Mouse (Mus musculus) lung, embryonic 14.5 days (tissue): ENCODE results near the gene Ascl2. TPM values are rescaled to one million over a fixed set of nuclear protein-coding genes. Genes with fewer than 3 reads are reported as not detected.

Source experiments
- ATAC-seq: fragments of 200-750 bp; cut with Nextera tagmentation; 2 replicates; pipeline ENCODE4 v1.8.0; 2017; ENCODE audit warnings: mild to moderate bottlenecking, moderate TSS enrichment, moderate library complexity; ENCODE audit not compliant: insufficient read depth
- DNase-seq: peaks from one replicate; pipeline ENCODE4 v3.0.0-alpha.2; 2015
- H3K27ac ChIP-seq: fragments of 300-500 bp; sonication (generic); 2 replicates; pipeline ENCODE4 v1.5.1; 2014; ENCODE audit warnings: low read depth, mild to moderate bottlenecking, moderate library complexity
- H3K27me3 ChIP-seq: fragments of 300-500 bp; sonication (generic); 2 replicates; pipeline ENCODE4 v1.6.1; 2014; ENCODE audit warnings: low read length, control low read depth; ENCODE audit not compliant: insufficient read depth
- H3K36me3 ChIP-seq: fragments of 300-500 bp; sonication (generic); 2 replicates; pipeline ENCODE4 v1.6.1; 2014; ENCODE audit warnings: control low read depth; ENCODE audit not compliant: insufficient read depth
- H3K4me1 ChIP-seq: fragments of 300-500 bp; sonication (generic); 2 replicates; pipeline ENCODE4 v1.6.1; 2014; ENCODE audit warnings: antibody characterized with exemption, control low read depth; ENCODE audit not compliant: insufficient read depth
- H3K4me2 ChIP-seq: fragments of 300-500 bp; sonication (generic); 2 replicates; pipeline ENCODE4 v1.6.1; 2014; ENCODE audit warnings: mild to moderate bottlenecking
- H3K4me3 ChIP-seq: fragments of 300-500 bp; sonication (generic); 2 replicates; pipeline ENCODE4 v1.5.1; 2014; ENCODE audit warnings: low read depth, low read length
- H3K9ac ChIP-seq: fragments of 300-500 bp; sonication (generic); 2 replicates; pipeline ENCODE4 v1.6.1; 2014
- H3K9me3 ChIP-seq: fragments of 300-500 bp; sonication (generic); 2 replicates; pipeline ENCODE4 v1.6.1; 2016; ENCODE audit warnings: low read depth, low read length, control low read depth
- CTCF ChIP-seq: IDR thresholded peaks from 2 replicates; pipeline ENCODE4 v1.5.1; 2016; ENCODE audit warnings: antibody characterized with exemption, low read depth
- WGBS: fragments of 180-500 bp; shearing (Covaris S2); extraction: QIAGEN DNeasy Blood & Tissue Kit; methylation state at CpG from one replicate; pipeline ENCODE4 v1.1.7; 2014; 5-methylcytosine and 5-hydroxymethylcytosine counted together
- polyA plus RNA-seq: library from polyadenylated mRNA; unstranded; fragments of >200 nt; fragmentation: Nextera tagmentation; extraction: Ambion mirVana; gene quantifications from 2 replicates; pipeline ENCODE4 v1.2.1, GENCODE M21; 2014

Gene Ascl2
- polyA plus RNA-seq, 1 experiment from 2014 or later, result 2.2 TPM

- 55% methylated on average over 5 of the region's 5 CpGs for WGBS
- Histone ChIP-seq H3K4me1 (peaks cover 55% of the 10 kb centered on the region), H3K4me2 (no peak overlapping the region), H3K9ac (no peak overlapping the region), H3K9me3 (no peaks in the 10 kb centered on the region), H3K4me3 (no peak overlapping the region), H3K27me3 (no peaks in the 10 kb centered on the region), H3K27ac (peak overlapping the region; percentile 60), H3K36me3 (no peaks in the 10 kb centered on the region)
- ATAC-seq (no peak), DNase-seq (peak; percentile 13)
- TF ChIP-seq CTCF, result no peak
Observed at GRCm38 (mm10) chr7:143012230-143012875, 43.3 kb upstream of the Ascl2 start.

DNA sequence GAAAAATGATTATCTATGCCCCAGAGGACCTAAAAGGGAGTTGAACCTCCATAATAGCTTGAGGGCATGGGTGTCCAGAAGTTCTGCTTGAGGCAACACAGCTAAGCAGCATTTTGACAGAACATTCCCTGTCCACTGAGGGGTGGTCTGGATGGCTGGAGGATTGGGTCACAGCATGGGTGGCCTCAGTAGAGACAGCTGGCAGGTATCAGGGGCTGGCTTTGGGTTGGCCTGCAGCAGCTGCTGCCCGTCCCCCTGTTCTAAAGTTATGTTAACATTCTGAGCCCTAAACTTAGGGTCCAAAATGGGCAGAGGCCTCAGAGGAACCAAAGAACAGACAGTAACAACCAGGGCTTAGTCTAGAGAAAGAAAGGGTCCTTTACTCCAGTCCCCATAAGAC, 42.2 kb upstream of the Ascl2 start:
- no peaks in the 10 kb centered on the region for H3K27me3 ChIP-seq
- peaks cover 47% of the 10 kb centered on the region for H3K4me1 ChIP-seq
- no peak for TF ChIP-seq CTCF

GRCm38 (mm10) chr7:143009996-143010395, 40.9 kb upstream of the Ascl2 start:
- DNase-seq (no peak), ATAC-seq (no peak)
- H3K4me3 ChIP-seq, result no peak overlapping the region
- peaks cover 36% of the 10 kb centered on the region for H3K4me1 ChIP-seq
- H3K27ac ChIP-seq, result peak overlapping the region; percentile 96
- no peaks in the 10 kb centered on the region for H3K9me3 ChIP-seq
- no peak overlapping the region for H3K9ac ChIP-seq
- WGBS, result 78% methylated on average over 4 of the region's 4 CpGs
- H3K27me3 ChIP-seq, result no peaks in the 10 kb centered on the region
- peak overlapping the region; percentile 51 for H3K4me2 ChIP-seq
- H3K36me3 ChIP-seq, result no peaks in the 10 kb centered on the region
- TF ChIP-seq CTCF, result no peak

More for the DNA sequence above, 42.2 kb upstream of the Ascl2 start:
- Histone ChIP-seq H3K36me3 (no peaks in the 10 kb centered on the region), H3K4me2 (no peak overlapping the region), H3K27ac (no peak overlapping the region), H3K9ac (no peak overlapping the region), H3K4me3 (no peak overlapping the region), H3K9me3 (no peaks in the 10 kb centered on the region)
- 59% methylated on average over 1 of the region's 1 CpGs for WGBS
- DNase-seq (peak; percentile 21), ATAC-seq (no peak)

DNA sequence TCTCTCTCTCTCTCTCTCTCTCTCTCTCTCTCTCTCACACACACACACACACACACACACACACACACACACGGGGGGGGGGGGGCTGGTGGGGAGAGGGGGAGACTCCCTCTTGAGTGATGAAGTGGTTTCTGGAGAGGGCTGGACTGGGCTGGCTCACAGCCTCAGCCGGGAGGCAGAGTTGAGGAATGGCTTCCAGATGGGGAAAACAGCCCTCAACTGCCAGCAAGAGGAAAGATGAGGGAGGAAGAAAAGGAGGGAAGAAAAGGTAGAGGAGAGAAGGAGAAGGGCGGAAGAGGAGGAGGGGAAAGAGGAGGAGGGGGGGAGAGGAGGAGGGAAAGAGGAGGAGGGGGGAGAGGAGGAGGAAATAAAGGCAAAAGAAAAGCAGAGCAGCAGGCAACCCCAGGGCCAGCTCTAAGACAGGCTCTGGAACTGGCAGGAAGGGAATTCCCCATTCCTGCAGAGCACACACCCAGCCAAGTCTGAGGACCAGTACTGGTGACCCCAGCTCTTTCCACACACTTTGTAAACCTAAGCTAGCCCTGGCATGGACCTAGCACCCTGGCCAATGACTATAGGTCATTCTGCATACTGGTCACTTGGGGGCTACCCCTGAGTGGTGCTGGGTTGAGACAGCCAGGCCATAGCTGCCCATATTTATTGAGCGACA, 40.1 kb upstream of the Ascl2 start:
- H3K4me1 ChIP-seq, result peaks cover 33% of the 10 kb centered on the region
- H3K9ac ChIP-seq, result peak overlapping the region; percentile 28; the same call in 1 of the 2 replicates
- DNase-seq (peak; percentile 86), ATAC-seq (peak; percentile 78)
- H3K27ac ChIP-seq, result peak overlapping the region; percentile 96
- H3K4me2 ChIP-seq, result peak overlapping the region; percentile 51
- no peaks in the 10 kb centered on the region for H3K27me3 ChIP-seq
- no peaks in the 10 kb centered on the region for H3K9me3 ChIP-seq
- TF ChIP-seq CTCF, result no peak
- H3K4me3 ChIP-seq, result no peak overlapping the region
- WGBS, result 12% methylated on average over 4 of the region's 4 CpGs
- no peaks in the 10 kb centered on the region for H3K36me3 ChIP-seq

- ATAC-seq (peak; percentile 58), DNase-seq (peak; percentile 80)
- no peak for TF ChIP-seq CTCF
- Histone ChIP-seq H3K27ac (peak overlapping the region; percentile 96), H3K36me3 (no peaks in the 10 kb centered on the region), H3K9me3 (no peaks in the 10 kb centered on the region), H3K4me2 (peak overlapping the region; percentile 45), H3K9ac (0 out of 2 replicates have a peak overlapping the region, but pooled peaks have one; percentile 14), H3K27me3 (no peaks in the 10 kb centered on the region), H3K4me3 (no peak overlapping the region), H3K4me1 (peaks cover 32% of the 10 kb centered on the region)
- WGBS, result 32% methylated on average over 8 of the region's 8 CpGs
Observed at GRCm38 (mm10) chr7:143008370-143008926, 39.4 kb upstream of the Ascl2 start.

DNA sequence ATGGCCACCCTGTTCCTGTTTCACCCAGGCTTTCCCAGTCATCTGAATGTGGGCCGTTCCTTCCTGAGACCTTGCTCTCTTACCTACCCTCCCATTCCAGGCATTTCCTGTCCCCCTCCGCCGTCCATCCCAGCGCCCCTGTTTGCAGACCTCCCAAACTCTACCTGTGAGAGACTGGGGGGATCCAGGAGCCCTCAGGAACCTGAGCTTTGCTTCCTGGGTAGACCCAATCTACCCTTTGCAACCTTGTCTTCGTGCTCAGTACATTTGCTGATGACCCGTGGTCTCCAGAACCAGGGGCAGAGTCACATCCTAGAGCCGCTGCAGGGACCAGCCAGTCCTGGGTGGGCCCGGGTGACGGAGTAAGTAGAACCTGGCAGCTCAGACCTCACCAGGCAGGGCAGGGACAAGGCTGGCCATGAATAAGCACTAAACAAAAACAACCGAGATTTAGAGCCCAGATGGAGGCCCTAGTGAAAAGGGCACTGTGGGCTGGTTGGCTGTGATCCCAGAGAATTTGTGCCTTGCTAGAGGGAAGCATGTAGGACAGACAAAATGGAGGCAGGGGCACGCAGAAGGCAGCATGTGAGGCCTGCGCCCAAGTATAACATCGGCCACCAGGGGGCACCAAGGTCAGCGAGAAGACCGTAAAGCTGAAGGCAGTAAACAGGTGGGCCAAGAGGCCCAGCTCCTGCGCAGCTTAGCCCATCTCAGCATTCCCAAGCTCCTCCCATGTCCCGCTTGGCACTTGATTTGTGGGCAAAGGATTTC, 38.7 kb upstream of the Ascl2 start:
- peak; percentile 96 for TF ChIP-seq CTCF
- ATAC-seq, result peak; percentile 79
- 35% methylated on average over 17 of the region's 17 CpGs for WGBS
- H3K9me3 ChIP-seq, result no peaks in the 10 kb centered on the region
- no peaks in the 10 kb centered on the region for H3K27me3 ChIP-seq
- peak overlapping the region; percentile 96 for H3K27ac ChIP-seq
- no peaks in the 10 kb centered on the region for H3K36me3 ChIP-seq
- H3K4me3 ChIP-seq, result no peak overlapping the region
- H3K4me2 ChIP-seq, result peak overlapping the region; percentile 45
- DNase-seq, result peak; percentile 98
- H3K9ac ChIP-seq, result peak overlapping the region; percentile 27
- peaks cover 29% of the 10 kb centered on the region for H3K4me1 ChIP-seq
